Mouse (Mus musculus) hindbrain, embryonic 15.5 days (tissue): ENCODE measurements around the gene Unc5b. TPM values are rescaled to one million over a fixed set of nuclear protein-coding genes. Genes with fewer than 3 reads are reported as not detected.
A peak's percentile ranks its signal among the peaks of the same experiment; 100 is the strongest.
"Not testable (repeated sequence)": the region's sequence is repeated elsewhere in the genome, so short reads cannot be mapped to it uniquely, and the experiment has no call there.

ENCODE experiments used
- ATAC-seq: fragments of 200-750 bp; cut with Nextera tagmentation; 2 replicates; pipeline ENCODE4 v1.8.0; 2017; ENCODE audit warnings: low read depth, moderate number of reproducible peaks, moderate TSS enrichment; ENCODE audit not compliant: low FRiP score
- H3K27ac ChIP-seq: fragments of 300-500 bp; sonication (generic); replicated peaks from 2 replicates; pipeline ENCODE4 v1.5.1; 2015; ENCODE audit warnings: mild to moderate bottlenecking, inconsistent platforms
- H3K27me3 ChIP-seq: fragments of 300-500 bp; sonication (generic); 2 replicates; pipeline ENCODE4 v1.6.1; 2015; ENCODE audit warnings: control low read depth, inconsistent platforms
- H3K36me3 ChIP-seq: fragments of 300-500 bp; sonication (generic); 2 replicates; pipeline ENCODE4 v1.6.1; 2015; ENCODE audit warnings: control low read depth, inconsistent platforms
- H3K4me1 ChIP-seq: fragments of 300-500 bp; sonication (generic); replicated peaks from 2 replicates; pipeline ENCODE4 v1.6.1; 2015; ENCODE audit warnings: control low read depth, inconsistent platforms
- H3K4me2 ChIP-seq: fragments of 300-500 bp; sonication (generic); 2 replicates; pipeline ENCODE4 v1.6.1; 2015; ENCODE audit warnings: moderate library complexity, mild to moderate bottlenecking, inconsistent platforms
- H3K4me3 ChIP-seq: fragments of 300-500 bp; sonication (generic); 2 replicates; pipeline ENCODE4 v1.5.1; 2015; ENCODE audit warnings: mild to moderate bottlenecking, inconsistent platforms
- H3K9ac ChIP-seq: fragments of 300-500 bp; sonication (generic); 2 replicates; pipeline ENCODE4 v1.6.1; 2015; ENCODE audit warnings: inconsistent platforms
- H3K9me3 ChIP-seq: fragments of 300-500 bp; sonication (generic); 2 replicates; pipeline ENCODE4 v1.6.1; 2016; ENCODE audit warnings: control low read depth, inconsistent platforms
- WGBS: fragments of 180-500 bp; shearing (Covaris S2); methylation state at CpG from one replicate; pipeline ENCODE4 v1.1.7; 2015; 5-methylcytosine and 5-hydroxymethylcytosine counted together
- polyA plus RNA-seq: library from polyadenylated mRNA; unstranded; fragments of >200 nt; fragmentation: Nextera tagmentation; extraction: Ambion mirVana; gene quantifications from 2 replicates; pipeline ENCODE4 v1.2.1, GENCODE M21; 2015

Gene Unc5b
- polyA plus RNA-seq = 2.8 and 3.5 TPM in 2 replicates

DNA sequence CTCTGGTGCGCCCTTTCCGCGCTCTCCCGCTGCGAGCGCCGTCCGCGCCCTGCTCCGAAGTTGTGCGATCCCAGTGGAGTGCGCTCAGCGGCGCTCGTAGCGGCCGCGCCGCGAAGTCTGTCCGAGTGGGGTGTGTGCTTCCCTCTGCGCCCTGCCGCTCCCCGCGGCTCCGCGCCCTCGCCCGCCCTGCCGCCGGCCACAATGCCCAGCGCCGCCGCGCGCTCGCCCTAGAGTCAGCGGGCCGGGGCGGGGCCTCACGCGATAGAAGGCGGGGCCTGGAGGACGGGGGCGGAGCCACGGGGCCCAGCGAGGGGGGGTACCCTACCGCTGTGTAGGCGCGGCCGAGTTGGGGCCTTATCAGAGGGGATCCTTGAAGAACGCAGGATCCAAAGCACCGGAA lies at the start of gene Unc5b:
Unc5b (minus strand) TSS at position 203 of the 400 bp plus-strand sequence.
- H3K4me1 ChIP-seq = peaks cover 43% of the 10 kb centered on the region
- H3K9ac ChIP-seq = peak within 1 kb of the TSS; percentile 58
- H3K36me3 ChIP-seq = no peaks in the 10 kb centered on the region
- peak within 1 kb of the TSS; percentile 97 for H3K4me2 ChIP-seq
- WGBS = under 1% methylated on average over 52 of the region's 53 CpGs
- peak; percentile 94 for ATAC-seq
- peak within 1 kb of the TSS; percentile 49; the same call in 1 of the 2 replicates for H3K27ac ChIP-seq
- peak within 1 kb of the TSS; percentile 59 for H3K4me3 ChIP-seq
- H3K9me3 ChIP-seq = no peaks in the 10 kb centered on the region
- peaks cover 66% of the 10 kb centered on the region for H3K27me3 ChIP-seq

DNA sequence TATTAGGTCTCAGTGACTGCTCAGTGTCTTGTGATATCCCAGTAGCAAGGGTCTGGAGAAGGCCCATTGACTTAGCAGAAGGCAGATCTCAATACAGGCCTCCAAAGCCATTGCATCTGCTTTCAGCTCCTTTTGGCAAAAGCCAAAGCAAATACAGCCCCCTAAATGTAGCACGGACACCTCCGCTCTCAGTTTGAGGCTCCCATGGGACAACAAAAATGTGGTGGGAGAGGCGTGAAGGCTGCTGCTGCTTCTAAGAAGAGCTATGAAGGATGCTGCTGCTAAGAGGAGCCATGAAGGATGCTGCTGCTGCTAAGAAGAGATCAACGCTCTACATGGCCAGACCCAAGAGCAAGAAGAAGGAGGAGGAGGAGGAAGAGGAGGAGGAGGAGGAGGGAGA lies 48.4 kb upstream of the Unc5b start:
- Histone ChIP-seq H3K27me3 (no peaks in the 10 kb centered on the region), H3K4me2 (no peak overlapping the region), H3K36me3 (no peaks in the 10 kb centered on the region), H3K9ac (no peak overlapping the region), H3K27ac (no peak overlapping the region), H3K9me3 (no peaks in the 10 kb centered on the region), H3K4me3 (no peak overlapping the region), H3K4me1 (no peaks in the 10 kb centered on the region)
- 90% methylated on average over 4 of the region's 4 CpGs for WGBS
- no peak for ATAC-seq

DNA sequence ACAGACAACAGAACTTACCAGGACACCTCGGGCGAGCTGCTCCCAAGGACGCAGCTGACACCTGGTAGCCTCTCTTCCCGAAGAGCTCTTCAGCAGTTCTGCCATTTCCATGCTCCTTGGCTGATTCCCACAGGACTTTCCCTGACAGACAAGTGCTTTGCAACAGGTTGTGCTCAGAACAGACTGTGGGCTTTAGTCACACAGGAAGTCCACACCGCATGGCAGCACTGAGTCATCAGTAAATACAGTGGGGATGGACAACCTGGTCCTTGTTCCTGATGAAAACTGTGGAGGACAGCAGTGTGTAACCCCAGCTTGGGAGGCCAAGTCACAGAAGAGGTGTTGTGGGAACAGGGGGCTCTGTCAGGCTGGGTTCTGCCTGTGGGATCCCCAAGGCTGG lies 45.7 kb upstream of the Unc5b start:
- Histone ChIP-seq H3K4me2 (no peak overlapping the region), H3K4me3 (no peak overlapping the region), H3K27ac (no peak overlapping the region), H3K9ac (no peak overlapping the region), H3K4me1 (no peaks in the 10 kb centered on the region), H3K36me3 (no peaks in the 10 kb centered on the region), H3K9me3 (no peaks in the 10 kb centered on the region), H3K27me3 (no peaks in the 10 kb centered on the region)
- 91% methylated on average over 5 of the region's 5 CpGs for WGBS
- no peak for ATAC-seq

DNA sequence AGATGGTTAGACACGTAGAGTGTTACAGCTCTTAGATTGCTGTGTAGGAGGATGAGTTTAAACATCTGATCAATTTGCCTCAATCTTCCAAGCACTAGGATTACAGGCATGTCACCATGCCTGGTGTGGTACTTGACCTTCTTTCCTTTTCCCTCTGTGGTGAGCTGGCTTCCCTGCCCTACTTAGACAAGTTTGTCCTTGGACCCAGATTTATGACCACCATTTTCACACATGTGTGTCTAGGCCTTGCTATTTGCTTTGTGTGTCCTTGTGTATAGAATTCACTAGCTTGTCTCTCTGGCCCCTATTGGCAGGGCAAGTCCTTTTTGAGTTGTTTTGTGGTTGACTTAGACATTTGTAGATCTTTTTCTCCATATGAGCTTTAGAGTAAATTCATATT lies 43.6 kb upstream of the Unc5b start:
- H3K27ac ChIP-seq = no peak overlapping the region
- ATAC-seq = no peak
- 98% methylated on average over 1 of the region's 1 CpGs for WGBS

DNA sequence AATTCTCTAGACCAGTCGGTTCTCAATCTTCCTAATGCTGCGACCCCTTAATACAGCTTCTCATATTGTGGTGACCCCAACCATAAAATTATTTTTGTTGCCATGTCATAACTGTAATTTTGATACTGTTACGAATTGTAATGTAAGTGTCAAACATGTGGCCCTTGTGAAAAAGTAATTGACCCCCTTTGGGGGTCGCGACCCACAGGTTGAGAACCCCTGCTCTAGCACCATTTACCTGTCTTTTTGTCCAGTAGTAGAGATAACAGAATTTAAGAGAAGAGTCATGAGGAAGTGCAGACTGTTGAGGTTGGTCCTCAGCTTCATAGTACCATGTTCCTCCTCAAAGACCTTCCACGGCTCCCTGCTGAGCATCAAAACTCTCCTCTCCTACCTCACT lies 31.9 kb upstream of the Unc5b start:
- Histone ChIP-seq H3K4me1 (peaks cover 9% of the 10 kb centered on the region; the same call in 1 of the 2 replicates), H3K27me3 (no peaks in the 10 kb centered on the region), H3K27ac (no peak overlapping the region), H3K9me3 (no peaks in the 10 kb centered on the region), H3K4me3 (no peak overlapping the region), H3K9ac (no peak overlapping the region), H3K36me3 (no peaks in the 10 kb centered on the region), H3K4me2 (no peak overlapping the region)
- no peak for ATAC-seq
- 83% methylated on average over 6 of the region's 6 CpGs for WGBS

More for the DNA sequence above, 43.6 kb upstream of the Unc5b start:
- Histone ChIP-seq H3K4me1 (no peaks in the 10 kb centered on the region), H3K9me3 (no peaks in the 10 kb centered on the region), H3K36me3 (no peaks in the 10 kb centered on the region), H3K4me3 (no peak overlapping the region), H3K4me2 (no peak overlapping the region), H3K27me3 (no peaks in the 10 kb centered on the region), H3K9ac (no peak overlapping the region)

DNA sequence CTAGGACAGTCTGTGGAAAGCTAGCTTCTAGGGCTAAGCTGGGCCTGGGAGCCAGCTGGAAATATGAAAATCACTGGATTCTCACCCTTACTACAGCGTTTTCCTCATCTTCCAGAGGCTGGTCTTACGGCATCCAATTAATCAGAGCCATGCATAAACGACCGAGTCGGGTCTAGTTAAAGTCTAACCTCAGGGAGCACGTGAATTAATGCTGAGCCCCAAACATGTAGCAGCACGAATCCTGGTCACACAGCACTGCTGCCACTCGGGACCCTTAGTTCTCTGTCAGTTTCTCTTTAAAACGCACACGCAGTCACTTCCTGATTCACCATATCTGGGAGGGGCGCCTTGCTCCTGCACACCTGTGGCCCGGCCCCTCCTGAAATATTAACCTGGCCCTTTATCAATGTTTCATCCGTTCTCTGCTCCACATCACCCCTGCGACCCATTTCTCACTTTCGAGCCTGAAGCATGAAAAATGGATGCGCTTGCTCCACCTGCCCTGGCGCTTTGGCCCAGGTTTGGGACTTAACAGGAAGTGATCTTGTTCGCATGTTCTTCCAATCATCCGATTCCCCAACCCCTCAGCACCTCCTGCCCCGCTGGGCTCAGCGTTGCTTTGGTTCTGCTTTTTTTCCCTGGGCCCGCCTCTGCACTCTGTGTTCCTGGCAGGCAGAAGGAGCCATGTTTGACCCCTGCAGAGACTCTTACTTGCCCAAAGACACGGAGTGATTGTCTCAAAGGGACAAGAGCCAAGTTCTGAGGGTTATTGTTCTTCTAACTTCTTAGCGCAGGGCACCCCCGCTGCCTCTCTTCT lies 31.3 kb upstream of the Unc5b start:
- 53% methylated on average over 25 of the region's 25 CpGs for WGBS
- peaks cover 9% of the 10 kb centered on the region; the same call in 1 of the 2 replicates for H3K4me1 ChIP-seq
- no peaks in the 10 kb centered on the region for H3K27me3 ChIP-seq
- no peaks in the 10 kb centered on the region for H3K9me3 ChIP-seq
- no peak overlapping the region for H3K4me3 ChIP-seq
- H3K4me2 ChIP-seq = no peak overlapping the region
- H3K9ac ChIP-seq = no peak overlapping the region
- no peak for ATAC-seq
- H3K27ac ChIP-seq = no peak overlapping the region
- no peaks in the 10 kb centered on the region for H3K36me3 ChIP-seq

DNA sequence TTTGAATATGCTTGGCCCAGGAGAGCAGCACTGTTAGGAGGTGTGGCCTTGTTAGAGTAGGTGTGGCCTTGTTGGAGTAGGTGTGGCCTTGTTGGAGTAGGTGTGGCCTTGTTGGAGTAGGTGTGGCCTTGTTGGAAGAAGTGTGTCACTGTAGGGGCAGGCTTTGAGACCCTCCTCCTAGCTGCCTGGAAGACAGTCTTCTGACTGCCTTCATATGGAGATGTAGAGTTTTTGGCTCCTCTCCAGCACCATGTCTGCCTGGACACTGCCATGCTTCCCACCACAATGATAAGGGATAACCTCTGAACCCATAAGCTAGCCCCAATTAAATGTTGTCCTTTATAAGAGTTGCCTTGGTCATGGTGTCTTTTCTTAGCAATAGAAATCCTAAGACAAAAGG lies 13.9 kb upstream of the Unc5b start:
- H3K36me3 ChIP-seq, H3K4me3 ChIP-seq, H3K9ac ChIP-seq, H3K27me3 ChIP-seq, ATAC-seq, H3K27ac ChIP-seq, H3K4me1 ChIP-seq, H3K9me3 ChIP-seq, H3K4me2 ChIP-seq: not testable (repeated sequence)

DNA sequence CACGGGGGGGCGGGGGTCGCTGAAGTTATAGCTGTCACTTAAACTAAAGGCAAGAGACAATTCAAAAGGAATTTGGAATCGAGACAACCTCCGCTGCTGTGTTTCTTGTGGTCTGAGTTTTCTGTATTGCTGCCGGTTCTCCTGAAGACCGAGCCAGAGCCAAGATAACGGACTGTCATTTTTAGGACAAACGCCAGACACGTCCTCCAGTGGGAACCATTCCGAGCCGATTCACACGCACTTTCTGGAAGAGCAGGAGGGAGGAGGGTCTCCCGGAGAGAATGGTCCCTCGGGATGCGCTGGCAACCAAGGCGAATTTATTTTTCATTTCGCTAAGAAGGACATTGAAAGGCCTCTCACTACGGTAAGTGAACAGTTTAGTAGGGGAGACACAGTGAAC lies 7.4 kb upstream of the Unc5b start:
- 42% methylated on average over 19 of the region's 19 CpGs for WGBS
- no peak overlapping the region for H3K27ac ChIP-seq
- no peaks in the 10 kb centered on the region; the same call in 1 of the 2 replicates for H3K4me1 ChIP-seq
- no peak for ATAC-seq
- H3K9me3 ChIP-seq = no peaks in the 10 kb centered on the region
- no peak overlapping the region for H3K9ac ChIP-seq
- H3K4me3 ChIP-seq = no peak overlapping the region
- peaks cover 9% of the 10 kb centered on the region; the same call in 1 of the 2 replicates for H3K27me3 ChIP-seq
- peak overlapping the region; percentile 25 for H3K4me2 ChIP-seq
- no peaks in the 10 kb centered on the region for H3K36me3 ChIP-seq

DNA sequence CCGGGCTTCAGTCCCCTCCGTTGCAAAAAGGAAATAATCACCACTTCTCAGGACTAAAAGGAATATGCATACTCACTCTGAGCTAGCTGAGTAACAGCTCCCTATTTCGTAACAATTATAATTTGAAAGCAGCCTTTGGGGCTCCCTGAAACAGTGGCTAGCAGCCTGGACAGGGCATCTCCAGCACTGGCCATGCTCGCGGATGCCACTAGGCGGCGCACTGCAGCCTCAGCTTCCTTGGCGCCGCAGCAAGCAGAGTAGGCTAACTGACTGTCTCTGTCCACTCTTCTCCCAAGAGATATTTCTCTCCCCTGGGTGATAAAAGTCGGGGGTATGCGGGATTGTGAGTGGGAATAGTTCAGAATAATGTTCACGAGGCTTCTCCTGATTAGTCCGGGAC lies 3.6 kb upstream of the Unc5b start:
- no peaks in the 10 kb centered on the region for H3K9me3 ChIP-seq
- no peak overlapping the region for H3K4me2 ChIP-seq
- no peak overlapping the region for H3K27ac ChIP-seq
- no peaks in the 10 kb centered on the region for H3K36me3 ChIP-seq
- peaks cover 23% of the 10 kb centered on the region for H3K4me1 ChIP-seq
- no peak overlapping the region for H3K4me3 ChIP-seq
- peaks cover 39% of the 10 kb centered on the region for H3K27me3 ChIP-seq
- no peak overlapping the region for H3K9ac ChIP-seq
- no peak for ATAC-seq
- 3% methylated on average over 13 of the region's 13 CpGs for WGBS

DNA sequence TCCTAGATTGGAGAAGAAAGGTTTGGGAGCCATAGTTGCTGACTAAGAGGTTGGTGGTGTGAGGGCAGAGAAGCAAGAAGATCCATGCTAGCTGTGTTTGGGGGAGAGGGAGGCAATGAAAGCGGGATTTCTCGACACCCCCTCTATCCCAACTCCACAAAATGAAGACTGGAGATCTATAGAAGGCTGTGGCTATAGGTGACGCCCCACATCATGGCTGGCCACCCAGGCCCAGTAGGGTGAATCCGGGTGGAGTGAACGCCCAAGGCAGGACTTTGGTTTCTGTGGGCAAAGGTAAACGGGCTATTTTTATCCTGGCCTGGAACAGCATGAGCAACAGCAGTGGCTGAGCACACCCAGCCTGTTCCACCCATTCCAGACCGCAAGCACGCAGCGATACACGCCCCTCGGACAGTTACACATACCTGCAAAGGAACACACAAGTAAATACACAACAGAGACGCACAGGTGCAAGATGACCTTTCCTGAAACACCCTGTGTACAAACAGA lies 1.3 kb upstream of the Unc5b start:
- no peaks in the 10 kb centered on the region for H3K9me3 ChIP-seq
- H3K9ac ChIP-seq = no peak overlapping the region
- ATAC-seq = no peak
- no peaks in the 10 kb centered on the region for H3K36me3 ChIP-seq
- H3K4me2 ChIP-seq = no peak overlapping the region
- H3K4me1 ChIP-seq = peaks cover 32% of the 10 kb centered on the region
- no peak overlapping the region for H3K4me3 ChIP-seq
- peaks cover 60% of the 10 kb centered on the region for H3K27me3 ChIP-seq
- 81% methylated on average over 12 of the region's 12 CpGs for WGBS
- H3K27ac ChIP-seq = no peak overlapping the region

DNA sequence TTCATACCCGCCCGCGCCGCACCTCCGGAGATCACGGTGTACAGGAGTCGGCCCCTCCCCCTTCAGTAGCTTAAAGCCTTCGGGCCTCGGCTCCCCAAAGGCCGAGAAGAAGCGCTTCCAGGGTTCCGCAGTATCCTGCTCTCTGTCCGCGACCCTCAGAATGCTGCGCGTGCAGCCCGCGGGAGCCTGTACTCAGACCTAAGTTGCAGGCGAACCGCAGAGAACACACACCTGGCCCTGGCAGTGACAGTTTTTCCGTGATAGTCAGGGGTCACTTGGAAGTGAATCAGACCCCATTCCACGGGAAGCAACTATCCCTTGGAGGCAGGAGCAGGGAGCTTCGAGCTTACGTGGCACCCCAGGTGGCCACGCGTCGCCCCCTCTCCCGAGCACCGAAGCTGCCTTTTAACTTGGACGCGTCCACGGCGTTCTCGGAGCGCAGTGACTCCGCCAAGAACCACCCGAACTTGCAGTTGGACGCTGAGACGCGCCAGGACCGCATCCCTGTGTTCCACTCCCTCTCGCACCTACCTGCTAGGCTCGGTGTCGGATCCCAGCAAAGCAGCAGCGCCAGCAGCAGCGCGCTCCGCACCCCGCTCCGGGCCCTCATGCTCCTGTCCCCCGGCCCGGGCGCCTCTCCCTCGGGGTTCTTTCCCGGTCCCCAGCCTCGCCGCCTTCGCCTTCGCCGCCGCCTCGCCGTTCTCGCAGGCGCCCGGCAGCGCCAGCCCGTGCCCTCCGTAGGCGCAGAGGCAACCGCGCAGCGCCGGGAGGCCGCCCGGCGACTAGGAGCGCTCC lies 628 bp downstream of the Unc5b start:
- peaks cover 46% of the 10 kb centered on the region for H3K4me1 ChIP-seq

DNA sequence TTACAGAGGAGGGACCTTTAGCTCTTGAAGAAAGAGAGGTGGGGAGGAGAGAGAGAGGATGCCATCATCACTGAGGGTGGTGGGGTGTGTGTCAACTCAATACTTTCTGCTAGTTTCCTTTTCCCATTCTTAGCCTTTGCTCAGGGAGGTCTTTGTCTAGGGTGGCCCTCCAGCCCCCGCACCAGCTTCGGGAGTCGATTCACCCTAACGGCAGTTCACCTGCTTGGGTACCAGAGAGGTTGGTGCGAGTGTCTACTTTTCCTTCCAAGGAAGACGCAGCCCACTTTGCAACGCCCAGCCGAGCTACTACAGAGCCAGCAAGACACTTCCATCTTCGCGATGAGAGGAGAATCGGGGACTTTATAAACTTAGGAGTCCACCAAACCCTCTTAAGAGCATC lies 1.4 kb downstream of the Unc5b start:
- peak overlapping the region; percentile 58 for H3K9ac ChIP-seq
- no peak overlapping the region for H3K27ac ChIP-seq
- H3K4me1 ChIP-seq = peaks cover 46% of the 10 kb centered on the region
- no peaks in the 10 kb centered on the region for H3K9me3 ChIP-seq
- 1% methylated on average over 11 of the region's 11 CpGs for WGBS
- no peaks in the 10 kb centered on the region for H3K36me3 ChIP-seq
- H3K27me3 ChIP-seq = peaks cover 66% of the 10 kb centered on the region
- H3K4me2 ChIP-seq = peak overlapping the region; percentile 97
- no peak for ATAC-seq
- peak overlapping the region; percentile 59 for H3K4me3 ChIP-seq

More for the DNA sequence above, 628 bp downstream of the Unc5b start:
- WGBS = under 1% methylated on average over 71 of the region's 78 CpGs
- H3K4me2 ChIP-seq = peak overlapping the region; percentile 97
- no peaks in the 10 kb centered on the region for H3K36me3 ChIP-seq
- H3K4me3 ChIP-seq = peak overlapping the region; percentile 59
- H3K9ac ChIP-seq = peak overlapping the region; percentile 58
- H3K27ac ChIP-seq = peak overlapping the region; percentile 49; the same call in 1 of the 2 replicates
- no peaks in the 10 kb centered on the region for H3K9me3 ChIP-seq
- ATAC-seq = no peak
- peaks cover 66% of the 10 kb centered on the region for H3K27me3 ChIP-seq
